Mouse (Mus musculus): ENCODE data around the gene Bloc1s1.

GRCm38 (mm10) chr10:128921883-128922821, 1.7 kb downstream of the Bloc1s1 start:
- TF ChIP-seq POLR2A (IDR thresholded peaks at IDR 0.05; ENCODE audit: low read depth, low read length), result no peak; the same call in none of the 2 replicates
- no peak for TF ChIP-seq CTCF (IDR thresholded peaks at IDR 0.05; ENCODE audit: borderline replicate concordance, insufficient read depth, low read length)

All from embryonic fibroblast, embryonic 13.5 days (primary cell).